Mouse (Mus musculus): Measurements from ENCODE around the gene Il17d. TPM values are rescaled to one million over a fixed set of nuclear protein-coding genes. Genes with fewer than 3 reads are reported as not detected.

The Il17d gene
- polyA plus RNA-seq, 1 experiment = 23.4 TPM

DNA sequence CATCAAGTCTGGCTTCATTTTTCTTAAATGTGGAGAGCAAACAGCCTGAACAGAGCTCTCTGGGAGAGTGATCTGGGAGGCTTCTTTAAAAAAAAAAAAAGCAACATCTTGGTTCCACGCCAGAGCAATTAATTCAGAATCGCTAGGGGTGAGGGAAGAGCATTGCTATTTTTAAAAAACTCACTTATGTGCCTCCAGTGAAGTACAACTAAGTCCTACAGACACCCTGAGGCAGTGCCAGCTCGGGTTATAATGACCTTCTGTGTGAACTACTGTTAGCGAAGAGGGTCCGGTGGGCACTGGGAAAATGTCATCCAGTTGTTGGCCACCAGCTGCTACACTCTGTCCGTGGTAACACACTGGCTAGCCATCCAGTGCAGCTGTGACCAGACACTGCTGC, 11.1 kb downstream of the Il17d start:
- peak; percentile 73 for DNase-seq (ENCODE audit: low read depth)
- TF ChIP-seq POLR2A (IDR thresholded peaks at IDR 0.05; ENCODE audit: borderline replicate concordance, extremely low read depth, insufficient read depth, insufficient read length, poor library complexity, severe bottlenecking) (no peak), CTCF (IDR thresholded peaks at IDR 0.05; ENCODE audit: borderline replicate concordance, extremely low read depth, insufficient read depth, insufficient read length) (no peak)

DNA sequence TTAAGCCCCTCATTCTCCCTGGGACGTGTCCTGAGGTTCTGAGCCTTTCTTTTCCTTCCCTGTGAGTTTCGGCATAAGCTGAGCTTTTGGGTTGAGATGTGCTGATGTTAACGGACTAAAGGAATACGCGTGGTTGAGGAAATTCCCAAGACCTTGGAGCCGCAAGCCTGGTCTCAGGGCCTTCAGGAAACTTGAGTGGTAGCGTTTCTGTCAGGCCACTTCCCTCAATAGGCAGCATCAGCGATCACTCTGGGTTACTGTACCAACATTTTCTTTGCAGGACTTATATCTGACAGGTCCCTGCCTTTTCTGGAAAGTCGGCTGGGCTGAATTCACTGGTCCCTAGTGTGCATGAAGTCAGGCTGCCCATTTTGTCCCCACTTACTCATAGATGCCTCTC, 12.2 kb downstream of the Il17d start:
- no peak for DNase-seq (ENCODE audit: low read depth)

GRCm38 (mm10) chr14:57537261-57538015, 12.9 kb downstream of the Il17d start:
- peak; percentile 79 for DNase-seq (ENCODE audit: low read depth)
- TF ChIP-seq POLR2A (IDR thresholded peaks at IDR 0.05; ENCODE audit: borderline replicate concordance, extremely low read depth, insufficient read depth, insufficient read length, poor library complexity, severe bottlenecking) (no peak), CTCF (IDR thresholded peaks at IDR 0.05; ENCODE audit: borderline replicate concordance, extremely low read depth, insufficient read depth, insufficient read length) (no peak)

More for the DNA sequence above, 12.2 kb downstream of the Il17d start:
- TF ChIP-seq POLR2A (IDR thresholded peaks at IDR 0.05; ENCODE audit: borderline replicate concordance, extremely low read depth, insufficient read depth, insufficient read length, poor library complexity, severe bottlenecking) = no peak
- TF ChIP-seq CTCF (IDR thresholded peaks at IDR 0.05; ENCODE audit: borderline replicate concordance, extremely low read depth, insufficient read depth, insufficient read length) = no peak

DNA sequence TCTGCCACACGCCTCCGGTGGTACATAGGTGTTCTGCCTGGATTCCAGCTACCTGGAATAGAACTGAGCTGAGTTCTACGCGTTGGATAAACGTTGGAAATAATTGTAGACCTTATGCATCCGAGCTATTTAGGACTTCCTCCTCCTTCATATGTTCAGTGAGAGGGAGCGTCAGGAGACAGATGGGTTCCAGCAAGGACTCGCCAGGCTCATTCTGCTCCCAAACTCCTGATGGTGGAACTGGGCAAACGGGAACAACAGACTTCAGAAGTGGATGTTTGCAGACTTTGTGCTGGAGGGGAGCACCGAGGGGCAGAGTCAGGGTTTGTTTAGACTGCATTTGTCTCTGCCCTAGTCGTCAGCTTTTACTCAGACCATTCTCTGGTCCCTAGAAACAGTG, 16.1 kb downstream of the Il17d start:
- no peak for DNase-seq (ENCODE audit: low read depth)
- TF ChIP-seq CTCF (IDR thresholded peaks at IDR 0.05; ENCODE audit: borderline replicate concordance, extremely low read depth, insufficient read depth, insufficient read length) (no peak), POLR2A (IDR thresholded peaks at IDR 0.05; ENCODE audit: borderline replicate concordance, extremely low read depth, insufficient read depth, insufficient read length, poor library complexity, severe bottlenecking) (no peak)

DNA sequence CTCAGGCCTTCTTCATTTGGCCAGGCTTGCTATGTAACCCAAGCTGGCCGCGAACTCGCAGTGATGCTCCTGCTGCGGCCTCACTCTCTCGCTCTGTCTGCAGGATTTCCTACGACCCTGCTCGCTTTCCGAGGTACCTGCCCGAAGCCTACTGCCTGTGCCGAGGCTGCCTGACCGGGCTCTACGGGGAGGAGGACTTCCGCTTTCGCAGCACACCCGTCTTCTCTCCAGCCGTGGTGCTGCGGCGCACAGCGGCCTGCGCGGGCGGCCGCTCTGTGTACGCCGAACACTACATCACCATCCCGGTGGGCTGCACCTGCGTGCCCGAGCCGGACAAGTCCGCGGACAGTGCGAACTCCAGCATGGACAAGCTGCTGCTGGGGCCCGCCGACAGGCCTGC, 17.7 kb downstream of the Il17d start:
- no peak for DNase-seq (ENCODE audit: low read depth)
- TF ChIP-seq CTCF (IDR thresholded peaks at IDR 0.05; ENCODE audit: borderline replicate concordance, extremely low read depth, insufficient read depth, insufficient read length) = no peak
- no peak for TF ChIP-seq POLR2A (IDR thresholded peaks at IDR 0.05; ENCODE audit: borderline replicate concordance, extremely low read depth, insufficient read depth, insufficient read length, poor library complexity, severe bottlenecking)

GRCm38 (mm10) chr14:57543420-57544039, 19.0 kb downstream of the Il17d start:
- DNase-seq (ENCODE audit: low read depth) = no peak
- TF ChIP-seq CTCF (IDR thresholded peaks at IDR 0.05; ENCODE audit: borderline replicate concordance, extremely low read depth, insufficient read depth, insufficient read length) (no peak), POLR2A (IDR thresholded peaks at IDR 0.05; ENCODE audit: borderline replicate concordance, extremely low read depth, insufficient read depth, insufficient read length, poor library complexity, severe bottlenecking) (no peak)

DNA sequence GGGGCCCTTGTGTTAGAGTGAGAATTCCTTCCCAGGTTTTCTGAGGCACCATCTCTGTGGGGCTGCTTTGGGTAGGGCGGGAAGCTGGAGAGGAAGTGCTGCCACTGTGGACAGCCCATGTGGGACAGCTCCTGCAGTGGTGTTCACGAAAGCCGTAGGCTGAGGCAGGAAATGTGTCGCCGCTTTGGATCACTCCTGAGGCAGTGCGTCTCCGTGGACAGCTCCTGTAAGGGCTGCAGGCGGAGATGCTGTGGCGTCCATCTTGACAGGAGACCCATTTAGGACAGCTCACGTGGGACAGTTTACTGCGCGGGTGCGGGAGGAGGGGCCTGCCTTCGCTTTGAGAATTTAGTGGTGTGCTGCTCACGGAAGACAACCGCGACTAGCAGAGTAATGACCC, 20.9 kb downstream of the Il17d start:
- TF ChIP-seq POLR2A (IDR thresholded peaks at IDR 0.05; ENCODE audit: borderline replicate concordance, extremely low read depth, insufficient read depth, insufficient read length, poor library complexity, severe bottlenecking) = no peak
- no peak for TF ChIP-seq CTCF (IDR thresholded peaks at IDR 0.05; ENCODE audit: borderline replicate concordance, extremely low read depth, insufficient read depth, insufficient read length)
- DNase-seq (ENCODE audit: low read depth) = no peak

DNA sequence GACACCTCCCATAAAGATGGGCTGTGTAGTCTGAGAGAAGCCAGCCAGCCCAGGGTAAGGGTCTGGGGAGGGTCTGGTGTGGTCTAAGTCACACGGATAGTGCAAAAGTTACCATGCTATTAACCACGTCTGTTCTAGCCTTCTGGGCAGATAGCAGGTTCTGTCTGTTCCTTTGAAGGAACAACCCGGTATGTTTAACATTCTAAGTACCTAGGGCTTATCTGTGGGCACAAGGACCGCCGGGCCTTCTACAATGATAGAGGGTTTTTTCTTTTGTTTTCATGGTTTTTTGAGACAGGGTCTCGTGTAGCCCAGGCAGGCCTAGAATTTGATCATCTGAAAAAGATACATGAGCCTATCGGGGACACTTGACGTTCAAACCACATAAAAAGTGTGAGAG, 21.6 kb downstream of the Il17d start:
- TF ChIP-seq CTCF (IDR thresholded peaks at IDR 0.05; ENCODE audit: borderline replicate concordance, extremely low read depth, insufficient read depth, insufficient read length) (no peak), POLR2A (IDR thresholded peaks at IDR 0.05; ENCODE audit: borderline replicate concordance, extremely low read depth, insufficient read depth, insufficient read length, poor library complexity, severe bottlenecking) (no peak)
- DNase-seq (ENCODE audit: low read depth) = no peak

DNA sequence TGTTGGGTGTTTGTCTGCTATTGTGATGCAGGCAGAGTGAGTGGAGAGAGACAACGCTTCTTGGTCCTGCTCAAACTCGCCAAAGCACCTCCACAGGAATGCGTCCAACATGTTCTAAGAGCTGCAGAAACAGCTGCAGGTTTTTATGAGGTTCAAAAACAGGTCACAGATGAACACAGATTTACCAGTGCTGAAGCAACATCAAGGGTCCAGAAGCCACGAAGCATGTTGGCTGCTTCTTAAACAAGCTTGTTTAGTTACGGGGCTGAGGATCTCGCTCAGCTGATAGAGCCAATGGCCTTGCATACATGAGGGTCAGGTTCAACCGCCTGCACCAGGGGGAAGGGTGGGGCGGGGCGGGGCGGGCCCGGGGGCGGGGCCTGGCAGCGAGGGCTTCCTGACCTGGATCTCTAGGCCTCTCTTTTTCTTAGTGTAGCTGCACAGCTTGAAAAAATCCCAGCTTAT, 22.0 kb downstream of the Il17d start:
- no peak for DNase-seq (ENCODE audit: low read depth)
- TF ChIP-seq CTCF (IDR thresholded peaks at IDR 0.05; ENCODE audit: borderline replicate concordance, extremely low read depth, insufficient read depth, insufficient read length) (no peak), POLR2A (IDR thresholded peaks at IDR 0.05; ENCODE audit: borderline replicate concordance, extremely low read depth, insufficient read depth, insufficient read length, poor library complexity, severe bottlenecking) (no peak)

DNA sequence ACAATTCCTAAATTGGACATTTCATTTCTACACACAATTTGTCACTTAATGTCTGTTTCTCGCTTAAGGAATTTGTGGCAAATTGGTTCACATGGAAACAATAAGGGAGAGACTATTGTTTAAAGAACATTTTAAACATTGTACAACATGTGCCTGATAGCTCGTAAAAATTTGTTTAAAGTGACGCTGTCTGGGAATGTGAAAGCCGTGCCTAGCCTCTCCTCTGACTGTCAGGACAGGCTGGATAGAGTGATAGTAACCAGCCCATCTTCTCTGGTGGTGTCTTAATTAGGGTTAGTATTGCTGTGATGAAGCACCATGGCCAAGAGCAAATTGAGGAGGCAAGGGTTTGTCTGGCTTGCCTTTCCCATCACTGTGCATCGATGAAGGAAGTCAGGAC, 22.5 kb downstream of the Il17d start:
- DNase-seq (ENCODE audit: low read depth) = no peak
- TF ChIP-seq CTCF (IDR thresholded peaks at IDR 0.05; ENCODE audit: borderline replicate concordance, extremely low read depth, insufficient read depth, insufficient read length) = no peak
- no peak for TF ChIP-seq POLR2A (IDR thresholded peaks at IDR 0.05; ENCODE audit: borderline replicate concordance, extremely low read depth, insufficient read depth, insufficient read length, poor library complexity, severe bottlenecking)

GRCm38 (mm10) chr14:57552945-57553344, 28.4 kb downstream of the Il17d start:
- no peak for DNase-seq (ENCODE audit: low read depth)
- TF ChIP-seq CTCF (IDR thresholded peaks at IDR 0.05; ENCODE audit: borderline replicate concordance, extremely low read depth, insufficient read depth, insufficient read length) = no peak
- TF ChIP-seq POLR2A (IDR thresholded peaks at IDR 0.05; ENCODE audit: borderline replicate concordance, extremely low read depth, insufficient read depth, insufficient read length, poor library complexity, severe bottlenecking) = no peak

DNA sequence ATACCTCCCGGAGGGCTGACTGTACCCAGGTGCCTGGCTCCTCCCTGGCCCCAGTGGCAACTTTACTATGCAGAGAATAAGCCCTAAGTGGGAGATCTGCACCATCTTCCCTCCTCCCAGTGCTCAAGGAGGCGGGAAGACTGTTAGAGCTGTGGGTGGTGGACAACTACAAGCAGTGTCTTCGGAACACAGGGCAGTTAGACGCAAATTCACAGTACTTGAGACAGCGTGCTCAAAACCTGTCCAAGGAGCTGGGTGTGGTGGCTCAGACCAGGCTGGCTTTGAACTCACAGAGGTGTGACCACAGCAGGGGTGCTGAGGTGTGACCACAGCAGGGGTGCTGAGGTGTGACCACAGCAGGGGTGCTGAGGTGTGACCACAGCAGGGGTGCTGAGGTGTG, 29.9 kb downstream of the Il17d start:
- TF ChIP-seq CTCF (IDR thresholded peaks at IDR 0.05; ENCODE audit: borderline replicate concordance, extremely low read depth, insufficient read depth, insufficient read length) (no peak), POLR2A (IDR thresholded peaks at IDR 0.05; ENCODE audit: borderline replicate concordance, extremely low read depth, insufficient read depth, insufficient read length, poor library complexity, severe bottlenecking) (no peak)
- no peak for DNase-seq (ENCODE audit: low read depth)

Data from brain, embryonic 14.5 days (tissue).